Mouse (Mus musculus) heart, embryonic 12.5 days (tissue): ENCODE measurements at regions not wholly inside any gene's neighbourhood (a gene's known extent, or its start where the extent isn't known, plus 50 kb on each side); places are given as distances from the start of the nearest gene placed in this dataset.

ENCODE experiments used
- ATAC-seq: fragments of 200-750 bp; cut with Nextera tagmentation; 2 replicates; pipeline ENCODE4 v1.8.0; 2017; ENCODE audit warnings: moderate TSS enrichment, moderate library complexity; ENCODE audit not compliant: insufficient number of reproducible peaks, low FRiP score
- H3K27ac ChIP-seq: fragments of 300-500 bp; sonication (generic); 2 replicates; pipeline ENCODE4 v1.5.1; 2016; ENCODE audit warnings: mild to moderate bottlenecking, moderate library complexity; ENCODE audit not compliant: poor library complexity, severe bottlenecking
- H3K27me3 ChIP-seq: fragments of 300-500 bp; sonication (generic); replicated peaks from 2 replicates; pipeline ENCODE4 v1.6.1; 2016; ENCODE audit warnings: mild to moderate bottlenecking, moderate library complexity
- H3K36me3 ChIP-seq: fragments of 300-500 bp; sonication (generic); 2 replicates; pipeline ENCODE4 v1.6.1; 2016; ENCODE audit warnings: mild to moderate bottlenecking, moderate library complexity
- H3K4me1 ChIP-seq: fragments of 300-500 bp; sonication (generic); replicated peaks from 2 replicates; pipeline ENCODE4 v1.6.1; 2016; ENCODE audit warnings: mild to moderate bottlenecking
- H3K4me2 ChIP-seq: fragments of 300-500 bp; sonication (generic); 2 replicates; pipeline ENCODE4 v1.6.1; 2016; ENCODE audit warnings: mild to moderate bottlenecking, moderate library complexity
- H3K4me3 ChIP-seq: fragments of 300-500 bp; sonication (generic); 2 replicates; pipeline ENCODE4 v1.5.1; 2016; ENCODE audit warnings: mild to moderate bottlenecking
- H3K9ac ChIP-seq: fragments of 300-500 bp; sonication (generic); 2 replicates; pipeline ENCODE4 v1.6.1; 2016; ENCODE audit warnings: mild to moderate bottlenecking, moderate library complexity
- H3K9me3 ChIP-seq: fragments of 300-500 bp; sonication (generic); replicated peaks from 2 replicates; pipeline ENCODE4 v1.6.1; 2016; ENCODE audit warnings: mild to moderate bottlenecking, moderate library complexity
- WGBS: fragments of 180-500 bp; shearing (Covaris S2); methylation state at CpG from one replicate; pipeline ENCODE4 v1.1.7; 2016; 5-methylcytosine and 5-hydroxymethylcytosine counted together

DNA sequence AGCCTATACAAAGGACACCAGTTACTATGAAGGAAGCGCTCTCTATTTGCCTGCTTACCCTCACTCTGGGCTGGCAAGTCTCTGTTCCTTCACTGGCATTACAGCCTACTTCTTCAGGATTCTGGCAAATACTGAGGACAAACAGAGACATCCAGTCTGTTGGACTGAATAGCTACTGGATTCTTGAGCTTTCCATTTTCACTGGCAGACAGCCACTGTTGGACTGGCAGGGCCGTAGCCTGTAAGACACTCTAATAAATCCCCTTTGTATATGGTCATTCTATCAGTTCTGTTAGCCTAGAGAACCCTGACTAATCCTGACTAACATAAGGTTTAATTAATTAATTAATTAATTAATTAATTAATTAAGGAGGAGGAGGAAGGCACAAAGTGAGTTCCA is 72.4 kb upstream of the Dhrs4 start:
- no peak for ATAC-seq
- H3K4me1 ChIP-seq = no peaks in the 10 kb centered on the region
- no peak overlapping the region for H3K4me2 ChIP-seq
- H3K36me3 ChIP-seq = no peaks in the 10 kb centered on the region
- H3K4me3 ChIP-seq = no peak overlapping the region
- no peaks in the 10 kb centered on the region for H3K9me3 ChIP-seq
- no peak overlapping the region for H3K27ac ChIP-seq
- 85% methylated on average over 2 of the region's 2 CpGs for WGBS
- no peaks in the 10 kb centered on the region for H3K27me3 ChIP-seq
- H3K9ac ChIP-seq = no peak overlapping the region
